Mouse (Mus musculus): ENCODE measurements around the gene Apba2. TPM values are rescaled to one million over a fixed set of nuclear protein-coding genes. Genes with fewer than 3 reads are reported as not detected.

Gene Apba2
- polyA plus RNA-seq, 1 experiment from 2014 or later, result 154 TPM

GRCm38 (mm10) chr7:64535269-64535668 lies 33.8 kb downstream of the Apba2 start:
- Histone ChIP-seq H3K36me3 (no peaks in the 10 kb centered on the region; the same call in 1 of the 2 replicates), H3K27me3 (no peaks in the 10 kb centered on the region), H3K4me1 (replicated peaks) (peaks cover 34% of the 10 kb centered on the region), H3K9me3 (no peaks in the 10 kb centered on the region), H3K27ac (no peak overlapping the region; the same call in 1 of the 2 replicates), H3K4me3 (no peak overlapping the region), H3K4me2 (no peak overlapping the region), H3K9ac (no peak overlapping the region)
- ATAC-seq (ENCODE audit: low FRiP score), result no peak
- 89% methylated on average over 2 of the region's 2 CpGs for WGBS

- no peaks in the 10 kb centered on the region for H3K9me3 ChIP-seq
- no peaks in the 10 kb centered on the region; the same call in 1 of the 2 replicates for H3K36me3 ChIP-seq
- H3K27ac ChIP-seq, result peak overlapping the region; percentile 87
- H3K27me3 ChIP-seq, result no peaks in the 10 kb centered on the region
- H3K9ac ChIP-seq, result peak overlapping the region; percentile 51
- H3K4me3 ChIP-seq, result no peak overlapping the region
- H3K4me2 ChIP-seq, result 0 out of 2 replicates have a peak overlapping the region, but pooled peaks have one; percentile 18
- H3K4me1 ChIP-seq (replicated peaks), result peaks cover 18% of the 10 kb centered on the region
- ATAC-seq (ENCODE audit: low FRiP score), result peak; percentile 77
- 25% methylated on average over 10 of the region's 10 CpGs for WGBS
These were observed 38.1 kb downstream of the Apba2 start for GRCm38 (mm10) chr7:64539450-64540148.

- no peak for ATAC-seq (ENCODE audit: low FRiP score)
- Histone ChIP-seq H3K9ac (no peak overlapping the region), H3K9me3 (no peaks in the 10 kb centered on the region), H3K4me1 (replicated peaks) (peaks cover 34% of the 10 kb centered on the region), H3K4me2 (no peak overlapping the region), H3K4me3 (no peak overlapping the region), H3K27me3 (no peaks in the 10 kb centered on the region), H3K36me3 (no peaks in the 10 kb centered on the region), H3K27ac (no peak overlapping the region)
- WGBS, result 80% methylated on average over 8 of the region's 8 CpGs
These were observed 45.3 kb downstream of the Apba2 start for GRCm38 (mm10) chr7:64546801-64547200.

GRCm38 (mm10) chr7:64550856-64551255 lies 49.4 kb downstream of the Apba2 start:
- peaks cover 21% of the 10 kb centered on the region for H3K36me3 ChIP-seq
- no peak overlapping the region for H3K9ac ChIP-seq
- no peaks in the 10 kb centered on the region for H3K9me3 ChIP-seq
- 82% methylated on average over 1 of the region's 1 CpGs for WGBS
- no peak overlapping the region for H3K27ac ChIP-seq
- no peak overlapping the region for H3K4me2 ChIP-seq
- ATAC-seq (ENCODE audit: low FRiP score), result peak; percentile 27; the same call in 1 of the 2 replicates
- no peak overlapping the region for H3K4me3 ChIP-seq
- peaks cover 32% of the 10 kb centered on the region for H3K4me1 ChIP-seq (replicated peaks)
- no peaks in the 10 kb centered on the region for H3K27me3 ChIP-seq

GRCm38 (mm10) chr7:64552523-64553190 lies 51.2 kb downstream of the Apba2 start:
- Histone ChIP-seq H3K4me3 (no peak overlapping the region), H3K4me1 (replicated peaks) (peaks cover 24% of the 10 kb centered on the region), H3K9ac (no peak overlapping the region), H3K9me3 (no peaks in the 10 kb centered on the region), H3K36me3 (peaks cover 23% of the 10 kb centered on the region), H3K4me2 (no peak overlapping the region), H3K27ac (no peak overlapping the region), H3K27me3 (no peaks in the 10 kb centered on the region)
- no peak for ATAC-seq (ENCODE audit: low FRiP score)
- 88% methylated on average over 13 of the region's 16 CpGs for WGBS

GRCm38 (mm10) chr7:64561711-64562498 lies 60.4 kb downstream of the Apba2 start:
- Histone ChIP-seq H3K27ac (peak overlapping the region; percentile 19; the same call in 1 of the 2 replicates), H3K27me3 (no peaks in the 10 kb centered on the region), H3K36me3 (peaks cover 7% of the 10 kb centered on the region), H3K9ac (no peak overlapping the region), H3K4me2 (no peak overlapping the region), H3K9me3 (no peaks in the 10 kb centered on the region), H3K4me3 (no peak overlapping the region), H3K4me1 (replicated peaks) (peaks cover 43% of the 10 kb centered on the region)
- 67% methylated on average over 9 of the region's 9 CpGs for WGBS
- ATAC-seq (ENCODE audit: low FRiP score), result no peak

- Histone ChIP-seq H3K36me3 (peaks cover 2% of the 10 kb centered on the region; the same call in 1 of the 2 replicates), H3K27ac (peak overlapping the region; percentile 72), H3K27me3 (no peaks in the 10 kb centered on the region), H3K4me2 (no peak overlapping the region), H3K4me3 (no peak overlapping the region), H3K9ac (no peak overlapping the region; the same call in 1 of the 2 replicates), H3K9me3 (no peaks in the 10 kb centered on the region), H3K4me1 (replicated peaks) (peaks cover 59% of the 10 kb centered on the region)
- no peak for ATAC-seq (ENCODE audit: low FRiP score)
- 78% methylated on average over 7 of the region's 7 CpGs for WGBS
These were observed 63.5 kb downstream of the Apba2 start for GRCm38 (mm10) chr7:64564891-64565571.

GRCm38 (mm10) chr7:64566371-64567243 lies 65.1 kb downstream of the Apba2 start:
- Histone ChIP-seq H3K4me1 (replicated peaks) (peaks cover 56% of the 10 kb centered on the region), H3K4me3 (no peak overlapping the region), H3K4me2 (no peak overlapping the region), H3K9ac (no peak overlapping the region), H3K27me3 (no peaks in the 10 kb centered on the region), H3K27ac (no peak overlapping the region), H3K9me3 (no peaks in the 10 kb centered on the region), H3K36me3 (peaks cover 5% of the 10 kb centered on the region; the same call in 1 of the 2 replicates)
- 73% methylated on average over 10 of the region's 10 CpGs for WGBS
- no peak for ATAC-seq (ENCODE audit: low FRiP score)

- Histone ChIP-seq H3K36me3 (peaks cover 5% of the 10 kb centered on the region; the same call in 1 of the 2 replicates), H3K4me1 (replicated peaks) (peaks cover 49% of the 10 kb centered on the region), H3K4me3 (no peak overlapping the region), H3K27me3 (no peaks in the 10 kb centered on the region), H3K9ac (no peak overlapping the region), H3K4me2 (no peak overlapping the region), H3K27ac (no peak overlapping the region), H3K9me3 (no peaks in the 10 kb centered on the region)
- ATAC-seq (ENCODE audit: low FRiP score), result no peak
- 59% methylated on average over 4 of the region's 4 CpGs for WGBS
These were observed 67.2 kb downstream of the Apba2 start for GRCm38 (mm10) chr7:64568722-64569121.

GRCm38 (mm10) chr7:64569676-64570075 lies 68.2 kb downstream of the Apba2 start:
- H3K4me3 ChIP-seq, result no peak overlapping the region
- H3K36me3 ChIP-seq, result peaks cover 5% of the 10 kb centered on the region; the same call in 1 of the 2 replicates
- no peak overlapping the region for H3K27ac ChIP-seq
- no peaks in the 10 kb centered on the region for H3K27me3 ChIP-seq
- no peak overlapping the region for H3K4me2 ChIP-seq
- peaks cover 54% of the 10 kb centered on the region for H3K4me1 ChIP-seq (replicated peaks)
- 62% methylated on average over 7 of the region's 7 CpGs for WGBS
- no peaks in the 10 kb centered on the region for H3K9me3 ChIP-seq
- no peak for ATAC-seq (ENCODE audit: low FRiP score)
- H3K9ac ChIP-seq, result no peak overlapping the region

- no peak overlapping the region for H3K9ac ChIP-seq
- no peak overlapping the region for H3K4me2 ChIP-seq
- peaks cover 5% of the 10 kb centered on the region; the same call in 1 of the 2 replicates for H3K36me3 ChIP-seq
- H3K4me1 ChIP-seq (replicated peaks), result peaks cover 44% of the 10 kb centered on the region
- H3K27ac ChIP-seq, result no peak overlapping the region
- 90% methylated on average over 4 of the region's 4 CpGs for WGBS
- no peaks in the 10 kb centered on the region for H3K27me3 ChIP-seq
- no peak overlapping the region for H3K4me3 ChIP-seq
- H3K9me3 ChIP-seq, result no peaks in the 10 kb centered on the region
- ATAC-seq (ENCODE audit: low FRiP score), result no peak
These were observed 69.4 kb downstream of the Apba2 start for GRCm38 (mm10) chr7:64570914-64571313.
